Mouse (Mus musculus) cortical plate, adult 2 months (tissue): ENCODE measurements around the gene Hps1. TPM values are rescaled to one million over a fixed set of nuclear protein-coding genes. Genes with fewer than 3 reads are reported as not detected.
A peak's percentile ranks its signal among the peaks of the same experiment; 100 is the strongest.

Source experiments
- H3K27ac ChIP-seq: fragments of 200-500 bp; 2 replicates; pipeline ENCODE4 v1.5.1; 2012; ENCODE audit warnings: low read length, control low read depth, inconsistent platforms; ENCODE audit not compliant: insufficient read depth
- H3K4me1 ChIP-seq: fragments of 200-500 bp; 2 replicates; pipeline ENCODE4 v1.6.1; 2011; ENCODE audit warnings: low read length; ENCODE audit not compliant: control insufficient read depth, insufficient read depth
- H3K4me3 ChIP-seq: fragments of 200-500 bp; 2 replicates; pipeline ENCODE4 v1.5.1; 2011; ENCODE audit warnings: mild to moderate bottlenecking, low read length, control low read depth; ENCODE audit not compliant: insufficient read depth
- CTCF ChIP-seq: fragments of 200-500 bp; IDR thresholded peaks from 2 replicates; pipeline ENCODE4 v1.5.1; 2011; ENCODE audit warnings: mild to moderate bottlenecking, control low read depth, low read length; ENCODE audit not compliant: insufficient read depth; ENCODE audit errors: extremely low read depth
- POLR2A ChIP-seq: fragments of 200-500 bp; IDR thresholded peaks from 2 replicates; pipeline ENCODE4 v1.6.1; 2011; ENCODE audit warnings: mild to moderate bottlenecking, low read length, control low read depth; ENCODE audit not compliant: insufficient read depth; ENCODE audit errors: extremely low read depth
- polyA plus RNA-seq: library from polyadenylated mRNA; depleted of rRNA; stranded (reverse); fragments of >200 nt; gene quantifications from 2 replicates; pipeline ENCODE4 v1.2.3, GENCODE M21; 2012

Gene Hps1
- polyA plus RNA-seq, 1 experiment, result 29.8 TPM

DNA sequence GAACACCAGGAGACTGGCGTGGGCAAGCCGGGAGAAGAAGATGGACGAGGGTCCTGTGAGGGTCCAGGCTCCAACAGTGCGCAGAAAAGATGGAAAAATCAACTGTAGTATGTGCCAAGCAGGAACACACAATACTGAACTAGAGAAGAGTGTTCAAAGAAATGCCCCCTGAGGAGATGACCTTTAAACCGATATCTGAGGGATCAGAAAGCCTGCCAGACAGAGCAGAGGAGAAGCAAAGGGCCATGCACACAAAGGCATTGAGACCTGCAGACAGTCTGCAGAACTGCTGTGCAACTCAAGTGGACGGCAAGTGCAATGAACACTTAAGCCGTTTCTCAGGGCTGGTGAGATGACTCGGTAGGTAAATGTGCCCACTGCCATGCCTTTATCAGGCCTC is 12.4 kb downstream of the Hps1 start:
- TF ChIP-seq POLR2A (no peak), CTCF (no peak)
- Histone ChIP-seq H3K4me1 (no peaks in the 10 kb centered on the region), H3K4me3 (no peak overlapping the region), H3K27ac (no peak overlapping the region)

DNA sequence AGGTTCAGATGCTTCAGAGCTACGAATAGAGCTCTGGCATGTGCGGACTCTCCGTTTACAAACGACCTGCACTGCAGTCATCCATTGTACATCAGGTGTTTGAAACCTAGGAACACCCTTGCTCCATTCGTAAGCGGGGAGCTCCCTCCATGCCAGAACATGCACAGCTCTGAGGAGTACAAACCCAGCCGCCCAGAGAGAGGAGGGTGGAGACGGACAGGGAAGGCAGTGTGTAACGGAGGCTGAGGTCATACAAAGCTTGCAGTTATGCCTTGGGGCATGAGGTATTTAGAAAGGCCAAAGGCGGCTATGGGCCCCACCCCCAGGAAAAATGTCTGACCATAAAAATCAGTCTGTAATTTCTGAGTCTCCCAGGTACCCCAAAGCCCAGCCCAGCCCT is 15.4 kb downstream of the Hps1 start:
- TF ChIP-seq CTCF (no peak), POLR2A (no peak)
- no peak overlapping the region for H3K4me3 ChIP-seq
- H3K27ac ChIP-seq, result no peak overlapping the region
- no peaks in the 10 kb centered on the region for H3K4me1 ChIP-seq

DNA sequence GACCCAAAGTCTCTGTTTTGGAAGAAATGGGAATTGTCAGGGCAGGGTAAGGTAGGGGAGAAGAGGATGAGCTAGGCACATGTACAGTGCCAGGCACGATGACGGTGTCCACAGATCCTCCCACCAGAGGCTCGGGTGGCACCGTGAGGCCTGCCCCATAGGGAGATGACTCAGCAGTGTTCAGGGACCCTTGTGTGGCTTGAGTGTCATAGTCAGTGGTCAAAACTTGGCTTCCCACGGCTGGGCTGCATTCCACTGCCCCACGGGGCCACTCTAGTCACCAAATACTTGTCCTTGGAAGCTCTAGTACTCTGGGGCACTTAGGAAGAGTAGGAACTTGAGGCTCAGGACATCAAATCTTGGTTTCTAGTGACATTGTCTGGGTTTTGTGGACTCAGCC is 23.1 kb downstream of the Hps1 start:
- Histone ChIP-seq H3K4me3 (no peak overlapping the region), H3K27ac (no peak overlapping the region), H3K4me1 (no peaks in the 10 kb centered on the region)
- TF ChIP-seq POLR2A, result no peak
- TF ChIP-seq CTCF, result no peak

DNA sequence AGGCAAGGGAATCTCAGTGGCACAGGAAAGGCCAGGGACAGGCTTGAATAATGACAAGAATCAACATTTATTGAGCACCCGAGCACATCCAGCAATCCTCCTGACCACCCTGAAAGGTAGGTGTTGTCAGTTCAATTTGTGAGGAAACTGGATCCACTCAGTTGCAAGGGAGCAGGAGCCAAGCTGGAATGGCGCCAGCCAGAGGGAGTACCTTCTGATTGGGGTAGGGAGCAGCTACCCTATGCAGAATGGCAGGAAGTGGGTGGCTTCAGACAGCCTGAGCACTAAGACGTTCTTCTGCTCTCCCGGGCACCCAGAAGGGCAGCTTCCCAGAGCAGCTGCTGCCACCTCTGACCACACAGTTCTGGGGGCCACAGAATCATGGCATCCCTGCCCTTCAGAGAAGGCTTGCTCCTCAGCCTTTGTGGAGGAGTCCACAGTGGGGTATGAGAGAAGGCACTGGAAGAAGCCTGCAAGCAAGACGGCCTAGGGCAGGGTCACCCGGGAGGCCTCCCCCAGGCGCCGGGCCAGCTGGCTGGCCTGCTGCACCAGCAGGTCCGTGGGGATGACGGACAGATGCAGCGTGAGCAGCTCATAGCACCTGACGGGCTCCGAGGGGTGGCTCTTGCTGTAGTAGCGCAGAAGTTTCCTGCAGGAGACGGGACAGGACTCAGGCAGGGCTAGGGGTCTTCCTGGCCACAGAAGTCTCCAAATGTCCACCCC is 24.5 kb downstream of the Hps1 start:
- Histone ChIP-seq H3K27ac (no peak overlapping the region), H3K4me3 (no peak overlapping the region), H3K4me1 (0 out of 2 replicates have a peak, but pooled peaks cover 2% of the 10 kb centered on the region)
- TF ChIP-seq CTCF, result no peak
- no peak for TF ChIP-seq POLR2A

DNA sequence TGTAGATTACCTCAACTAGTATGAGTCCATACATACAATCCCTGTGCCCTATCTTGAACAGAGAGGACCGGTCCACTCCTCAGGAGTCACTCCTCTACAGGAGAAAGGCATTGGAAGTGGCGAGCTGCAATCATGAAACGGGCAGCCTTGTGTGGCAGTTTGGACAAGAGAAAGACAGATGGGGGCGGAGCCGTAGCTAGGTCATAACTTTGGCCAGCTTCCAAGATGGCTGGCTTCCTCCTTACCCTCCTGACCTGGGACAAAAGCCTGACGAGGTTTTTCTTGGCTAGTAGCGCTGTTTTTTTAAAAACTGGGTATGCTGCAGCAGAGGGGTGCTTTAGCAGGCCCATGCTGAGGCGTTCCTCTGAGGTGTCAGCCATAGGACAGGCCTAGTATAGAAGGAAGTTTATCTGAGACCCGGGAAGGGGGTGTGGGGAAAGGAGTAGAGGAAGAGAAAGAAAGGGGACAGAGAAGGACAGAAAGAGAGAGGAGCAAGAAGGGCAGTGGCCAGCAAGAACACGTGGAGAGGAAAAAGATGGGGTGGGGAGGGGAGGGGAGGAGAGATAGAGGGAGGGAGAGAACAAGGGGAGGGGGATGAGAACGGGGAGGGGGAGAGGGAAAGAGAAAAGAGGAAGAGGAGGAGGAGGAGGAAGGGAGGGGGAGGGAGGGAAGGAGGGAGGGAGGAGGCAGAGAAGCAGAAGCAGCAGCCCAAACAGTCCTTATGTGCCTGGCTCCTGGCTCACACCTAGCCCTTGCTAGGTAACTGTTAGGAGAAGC is 26.4 kb downstream of the Hps1 start:
- 0 out of 2 replicates have a peak overlapping the region, but pooled peaks have one; percentile 17 for H3K4me3 ChIP-seq
- no peak for TF ChIP-seq CTCF
- TF ChIP-seq POLR2A, result no peak
- no peak overlapping the region for H3K27ac ChIP-seq
- 0 out of 2 replicates have a peak, but pooled peaks cover 2% of the 10 kb centered on the region for H3K4me1 ChIP-seq

DNA sequence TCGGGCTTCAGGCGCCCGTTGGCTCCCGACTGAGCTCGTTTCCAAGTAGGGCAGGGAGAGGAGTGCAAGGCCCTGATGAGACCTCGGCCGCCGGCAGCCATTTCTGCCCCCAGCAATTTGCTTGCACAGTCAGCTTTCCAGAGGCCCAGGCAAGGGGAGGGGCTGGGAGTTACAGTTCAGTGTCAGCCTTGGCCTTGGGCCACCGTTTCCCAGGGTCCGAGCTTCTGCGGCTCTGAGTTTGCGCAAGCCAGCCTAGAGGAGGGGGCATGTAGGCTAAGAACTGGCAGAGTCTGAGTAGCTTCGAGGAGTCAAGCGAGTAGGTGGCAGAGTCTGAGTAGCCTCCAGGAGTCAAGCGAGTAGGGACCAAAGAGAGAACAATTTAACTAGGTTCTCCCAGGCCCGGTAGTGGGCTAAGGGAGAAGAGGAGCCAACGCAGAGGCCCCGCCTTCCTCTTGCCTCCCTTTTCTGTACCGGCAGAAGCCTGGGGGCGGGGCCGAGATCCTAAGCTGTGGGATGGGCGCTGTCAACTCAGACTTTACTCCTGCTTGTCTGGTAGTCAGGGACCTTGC is 27.3 kb downstream of the Hps1 start, which contains the start of gene Pyroxd2:
Gene Pyroxd2 (minus strand): TSS at position 413 of the 569 bp plus-strand sequence.
- Histone ChIP-seq H3K4me3 (peak within 1 kb of the TSS; percentile 17), H3K27ac (no peak within 1 kb of the TSS), H3K4me1 (0 out of 2 replicates have a peak, but pooled peaks cover 2% of the 10 kb centered on the region)
- TF ChIP-seq CTCF (no peak), POLR2A (no peak)

DNA sequence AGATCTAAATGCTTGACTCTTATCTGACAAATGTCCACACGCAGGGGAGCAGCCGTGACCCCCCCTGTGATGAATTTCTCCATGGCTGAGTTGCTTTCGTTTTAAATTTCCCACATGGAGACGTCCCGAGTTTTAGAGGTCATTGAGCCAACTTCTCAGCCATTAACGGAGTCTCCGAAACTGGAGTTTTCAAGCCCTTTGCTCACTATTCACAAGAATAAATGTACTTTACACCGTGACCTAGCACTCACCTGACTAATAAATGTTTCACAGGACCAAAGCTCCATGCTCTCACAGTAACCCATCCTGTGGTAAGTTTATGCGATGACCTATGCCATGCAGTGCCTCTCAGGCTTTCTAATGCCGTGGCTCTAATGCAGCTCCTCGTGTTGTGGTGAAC is 29.6 kb downstream of the Hps1 start:
- H3K4me1 ChIP-seq, result 0 out of 2 replicates have a peak, but pooled peaks cover 2% of the 10 kb centered on the region
- no peak overlapping the region for H3K27ac ChIP-seq
- TF ChIP-seq POLR2A (no peak), CTCF (no peak)

DNA sequence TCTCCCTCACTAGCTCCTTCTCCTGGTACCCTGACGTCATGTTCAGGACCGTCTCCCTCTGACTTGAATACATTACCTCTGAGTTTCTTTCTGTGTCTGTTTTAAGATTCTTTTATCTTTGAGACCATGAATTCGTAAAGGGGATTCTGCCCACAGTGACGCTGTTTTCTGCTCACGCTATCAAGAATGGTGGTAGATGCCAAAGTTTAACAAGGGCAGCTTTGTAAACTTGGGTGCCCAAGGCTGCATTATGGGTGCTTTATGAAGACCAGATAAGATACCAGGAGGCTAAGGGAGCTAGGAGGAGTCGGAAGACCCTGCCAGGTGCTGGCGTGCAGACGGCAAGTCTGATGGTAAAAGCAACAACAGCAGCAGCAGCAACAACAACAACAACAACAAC is 33.1 kb downstream of the Hps1 start:
- no peak overlapping the region for H3K27ac ChIP-seq
- TF ChIP-seq CTCF (no peak), POLR2A (no peak)
- no peak overlapping the region for H3K4me3 ChIP-seq
- H3K4me1 ChIP-seq, result 0 out of 2 replicates have a peak, but pooled peaks cover 2% of the 10 kb centered on the region

More for the DNA sequence above, 29.6 kb downstream of the Hps1 start:
- H3K4me3 ChIP-seq, result no peak overlapping the region

DNA sequence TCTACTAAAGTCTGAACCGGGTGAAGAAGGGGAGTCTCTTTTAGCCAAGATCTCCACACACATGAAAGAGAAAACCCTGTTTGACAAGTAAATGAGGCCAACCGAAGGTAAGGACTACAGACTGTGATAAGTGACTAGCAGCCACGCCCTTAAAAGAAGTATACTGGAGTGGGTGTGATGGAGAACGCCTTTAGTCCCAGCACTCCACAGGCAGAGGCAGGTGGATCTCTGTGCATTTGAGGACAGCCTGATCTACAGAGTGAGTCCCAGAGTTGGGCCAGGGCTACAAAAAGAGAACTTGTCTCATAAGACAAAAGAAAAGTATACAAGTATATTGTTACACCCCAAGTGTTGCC is 33.9 kb downstream of the Hps1 start:
- Histone ChIP-seq H3K4me1 (peaks cover 2% of the 10 kb centered on the region; the same call in 1 of the 2 replicates), H3K4me3 (no peak overlapping the region), H3K27ac (no peak overlapping the region)
- TF ChIP-seq CTCF (no peak), POLR2A (no peak)
